Mouse (Mus musculus): ENCODE results near the gene P2rx4.

DNA sequence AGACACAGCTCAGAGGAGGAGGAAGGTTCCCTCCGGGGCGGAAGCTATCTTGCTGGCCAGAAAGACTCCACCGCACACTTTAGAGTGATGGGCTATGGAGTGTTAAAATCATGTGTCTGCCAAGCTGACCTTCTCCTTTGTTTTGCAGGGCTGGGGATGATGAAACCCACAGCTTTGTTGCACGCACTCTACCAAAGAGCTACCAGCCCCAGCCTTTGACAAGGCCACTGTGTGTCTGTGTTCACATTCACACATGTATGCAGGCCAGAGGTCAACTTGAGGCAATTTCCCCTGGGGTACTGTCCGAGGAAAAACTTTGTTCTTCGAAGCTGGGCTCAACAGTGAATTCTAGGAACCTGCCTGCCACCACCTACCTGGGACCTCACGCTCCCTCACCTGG is 28.5 kb downstream of the P2rx4 start:
- TF ChIP-seq CTCF (IDR thresholded peaks at IDR 0.05; ENCODE audit: low read depth) (no peak), EP300 (IDR thresholded peaks at IDR 0.05; ENCODE audit: low read depth) (no peak)

Measured in heart, postnatal 0 days (tissue).